Mouse (Mus musculus) heart, embryonic 10.5 days (tissue): ENCODE results near the gene Ston1. TPM values are rescaled to one million over a fixed set of nuclear protein-coding genes. Genes with fewer than 3 reads are reported as not detected.

Experiments used
- DNase-seq: peaks from one replicate; pipeline ENCODE4 v3.0.0-alpha.2; 2017; ENCODE audit warnings: low spot score
- H3K27ac ChIP-seq: fragments of 300-500 bp; sonication (generic); 2 replicates; pipeline ENCODE4 v1.5.1; 2016; ENCODE audit warnings: mild to moderate bottlenecking
- H3K27me3 ChIP-seq: fragments of 300-500 bp; sonication (generic); 2 replicates; pipeline ENCODE4 v1.6.1; 2016; ENCODE audit warnings: mild to moderate bottlenecking; ENCODE audit not compliant: poor library complexity, insufficient read depth, severe bottlenecking
- H3K36me3 ChIP-seq: fragments of 300-500 bp; sonication (generic); 2 replicates; pipeline ENCODE4 v1.6.1; 2016; ENCODE audit warnings: mild to moderate bottlenecking, moderate library complexity
- H3K4me1 ChIP-seq: fragments of 300-500 bp; sonication (generic); 2 replicates; pipeline ENCODE4 v1.6.1; 2016; ENCODE audit warnings: mild to moderate bottlenecking
- H3K4me3 ChIP-seq: fragments of 300-500 bp; sonication (generic); 2 replicates; pipeline ENCODE4 v1.5.1; 2016; ENCODE audit warnings: mild to moderate bottlenecking, moderate library complexity
- H3K9me3 ChIP-seq: fragments of 300-500 bp; sonication (generic); 2 replicates; pipeline ENCODE4 v1.6.1; 2016; ENCODE audit warnings: mild to moderate bottlenecking, moderate library complexity
- WGBS: fragments of 180-500 bp; shearing (Covaris S2); methylation state at CpG from one replicate; pipeline ENCODE4 v1.1.7; 2016; 5-methylcytosine and 5-hydroxymethylcytosine counted together
- polyA plus RNA-seq: library from polyadenylated mRNA; unstranded; fragments of >200 nt; fragmentation: Nextera tagmentation; extraction: Ambion mirVana; gene quantifications from 2 replicates; pipeline ENCODE4 v1.2.1, GENCODE M21; 2016

Gene Ston1
- polyA plus RNA-seq, 1 experiment from 2014 or later, result 4.5 TPM

DNA sequence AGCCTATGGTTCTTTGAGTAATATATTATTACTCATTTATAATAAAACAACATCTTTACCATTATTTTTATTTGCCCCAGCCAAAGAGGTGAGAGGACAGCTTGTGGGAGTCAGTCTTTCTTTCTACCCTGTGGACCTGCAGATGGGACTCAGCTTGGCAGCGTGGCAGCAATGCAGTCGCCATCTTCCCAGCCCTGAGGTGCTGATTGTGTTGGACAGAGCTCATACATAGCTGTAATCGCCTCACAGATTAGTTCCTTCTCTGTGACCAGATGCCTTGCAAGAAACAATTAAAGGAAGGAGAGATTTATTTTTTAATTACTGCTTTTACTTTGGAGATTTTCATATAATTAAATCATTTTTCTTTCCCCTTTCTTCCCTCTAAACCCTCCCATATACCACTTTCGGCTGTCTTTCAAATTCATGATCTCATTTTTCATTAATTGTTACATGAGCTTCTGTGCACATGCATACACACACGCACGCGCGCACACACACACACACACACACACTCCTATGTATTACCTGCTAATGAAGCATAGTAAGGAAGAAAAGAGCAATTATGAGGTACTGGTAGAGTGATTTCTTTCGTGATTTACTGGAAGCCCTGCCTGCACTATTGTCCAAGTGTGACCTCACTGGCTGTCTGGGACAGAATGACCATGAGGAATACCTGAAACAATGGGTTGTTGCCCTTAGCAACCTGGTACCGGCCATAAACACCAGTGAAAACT, 27.5 kb upstream of the Ston1 start:
- H3K36me3 ChIP-seq, result peaks cover 72% of the 10 kb centered on the region
- no peaks in the 10 kb centered on the region for H3K4me1 ChIP-seq
- DNase-seq, result no peak
- H3K4me3 ChIP-seq, result no peak overlapping the region
- no peaks in the 10 kb centered on the region for H3K27me3 ChIP-seq
- no peaks in the 10 kb centered on the region for H3K9me3 ChIP-seq
- WGBS, result 83% methylated on average over 10 of the region's 10 CpGs
- no peak overlapping the region for H3K27ac ChIP-seq

GRCm38 (mm10) chr17:88570784-88571183, 26.7 kb upstream of the Ston1 start:
- Histone ChIP-seq H3K9me3 (no peaks in the 10 kb centered on the region), H3K27ac (no peak overlapping the region), H3K4me1 (no peaks in the 10 kb centered on the region), H3K36me3 (peaks cover 71% of the 10 kb centered on the region), H3K4me3 (no peak overlapping the region), H3K27me3 (no peaks in the 10 kb centered on the region)
- WGBS, result 82% methylated on average over 11 of the region's 11 CpGs
- no peak for DNase-seq

- H3K9me3 ChIP-seq, result no peaks in the 10 kb centered on the region
- H3K4me3 ChIP-seq, result no peak overlapping the region
- H3K4me1 ChIP-seq, result no peaks in the 10 kb centered on the region
- H3K27me3 ChIP-seq, result no peaks in the 10 kb centered on the region
- no peak for DNase-seq
- no peak overlapping the region for H3K27ac ChIP-seq
- 51% methylated on average over 5 of the region's 5 CpGs for WGBS
- H3K36me3 ChIP-seq, result peaks cover 74% of the 10 kb centered on the region
Observed at GRCm38 (mm10) chr17:88574811-88575210, 22.7 kb upstream of the Ston1 start.

GRCm38 (mm10) chr17:88578522-88579242, 18.8 kb upstream of the Ston1 start:
- Histone ChIP-seq H3K9me3 (no peaks in the 10 kb centered on the region), H3K36me3 (peaks cover 62% of the 10 kb centered on the region), H3K4me3 (no peak overlapping the region), H3K27ac (no peak overlapping the region), H3K27me3 (no peaks in the 10 kb centered on the region), H3K4me1 (no peaks in the 10 kb centered on the region)
- WGBS, result 91% methylated on average over 20 of the region's 20 CpGs
- no peak for DNase-seq

- Histone ChIP-seq H3K27ac (no peak overlapping the region), H3K9me3 (no peaks in the 10 kb centered on the region), H3K27me3 (no peaks in the 10 kb centered on the region), H3K36me3 (peaks cover 74% of the 10 kb centered on the region), H3K4me3 (no peak overlapping the region), H3K4me1 (no peaks in the 10 kb centered on the region)
- 70% methylated on average over 6 of the region's 6 CpGs for WGBS
- DNase-seq, result no peak
Observed at GRCm38 (mm10) chr17:88580556-88580955, 16.9 kb upstream of the Ston1 start.

- H3K36me3 ChIP-seq, result peaks cover 73% of the 10 kb centered on the region
- H3K4me3 ChIP-seq, result no peak overlapping the region
- H3K4me1 ChIP-seq, result no peaks in the 10 kb centered on the region
- no peak for DNase-seq
- WGBS, result 80% methylated on average over 6 of the region's 6 CpGs
- H3K27ac ChIP-seq, result no peak overlapping the region
- H3K27me3 ChIP-seq, result no peaks in the 10 kb centered on the region
- no peaks in the 10 kb centered on the region for H3K9me3 ChIP-seq
Observed at GRCm38 (mm10) chr17:88581511-88582021, 15.9 kb upstream of the Ston1 start.

DNA sequence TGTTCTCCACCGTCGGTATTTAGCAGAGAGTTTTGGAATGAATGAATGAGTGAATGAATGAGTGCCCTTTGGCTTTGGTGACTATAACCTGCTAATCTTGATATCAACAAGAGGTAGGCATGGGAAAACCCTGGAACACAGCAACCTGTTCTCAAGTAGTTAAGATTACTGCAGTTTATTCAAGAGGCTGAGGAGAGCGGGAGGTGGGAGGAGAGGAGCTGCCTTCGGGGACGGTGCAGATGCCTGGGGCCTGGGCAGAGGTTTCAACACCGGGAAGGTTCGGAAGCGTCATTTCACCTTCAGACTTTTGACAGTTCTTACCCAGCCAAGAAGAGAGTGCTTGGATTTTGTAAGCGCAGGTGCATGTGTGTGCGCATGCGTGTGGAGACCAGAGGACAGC, 14.5 kb upstream of the Ston1 start:
- 86% methylated on average over 11 of the region's 11 CpGs for WGBS
- Histone ChIP-seq H3K9me3 (no peaks in the 10 kb centered on the region), H3K36me3 (peaks cover 66% of the 10 kb centered on the region), H3K27ac (no peak overlapping the region), H3K27me3 (no peaks in the 10 kb centered on the region), H3K4me1 (no peaks in the 10 kb centered on the region), H3K4me3 (no peak overlapping the region)
- DNase-seq, result no peak

DNA sequence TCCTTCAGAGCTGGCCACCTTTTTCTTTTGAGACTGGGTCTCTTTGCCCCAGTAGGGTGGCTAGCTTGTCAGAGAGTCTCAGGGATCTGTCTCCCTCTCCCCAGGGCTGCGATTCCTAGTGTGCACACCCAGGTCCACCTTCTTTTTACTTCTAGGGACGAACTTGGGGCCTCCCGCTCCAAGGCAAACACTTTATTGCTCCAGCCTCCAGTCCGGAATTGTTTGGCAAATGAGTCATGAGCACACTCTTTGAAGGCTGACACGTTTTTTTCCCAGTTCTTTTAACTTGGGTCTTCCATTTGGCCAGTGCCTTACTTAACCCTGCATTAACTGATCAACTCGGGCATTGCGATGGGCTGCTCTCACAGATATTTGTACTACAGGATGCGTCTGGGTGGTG, 14.1 kb upstream of the Ston1 start:
- no peaks in the 10 kb centered on the region for H3K27me3 ChIP-seq
- no peak overlapping the region for H3K4me3 ChIP-seq
- no peaks in the 10 kb centered on the region for H3K9me3 ChIP-seq
- no peaks in the 10 kb centered on the region for H3K4me1 ChIP-seq
- no peak for DNase-seq
- no peak overlapping the region for H3K27ac ChIP-seq
- 85% methylated on average over 8 of the region's 8 CpGs for WGBS
- peaks cover 67% of the 10 kb centered on the region for H3K36me3 ChIP-seq

DNA sequence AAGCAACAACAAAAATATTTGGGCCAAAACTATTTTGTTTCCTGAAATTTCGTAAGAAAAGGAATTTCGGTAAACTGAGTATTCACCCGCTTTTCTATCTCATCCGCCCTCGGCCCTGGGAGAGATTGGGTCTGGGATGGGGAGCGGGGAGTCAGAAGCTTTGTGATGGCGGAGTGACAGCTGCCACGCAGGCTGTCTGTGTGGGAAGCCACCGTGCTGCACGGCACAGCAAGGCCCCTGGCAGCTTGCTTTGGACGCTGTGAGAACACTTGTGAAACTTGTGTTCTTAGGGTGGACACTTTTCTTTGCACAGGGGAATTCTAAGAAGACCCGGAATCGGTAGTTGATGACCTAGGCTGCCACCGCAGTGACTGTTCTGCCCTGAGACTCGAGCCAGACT, 10.1 kb upstream of the Ston1 start:
- Histone ChIP-seq H3K4me3 (no peak overlapping the region), H3K36me3 (peaks cover 69% of the 10 kb centered on the region), H3K4me1 (no peaks in the 10 kb centered on the region), H3K27me3 (no peaks in the 10 kb centered on the region), H3K9me3 (no peaks in the 10 kb centered on the region), H3K27ac (no peak overlapping the region)
- WGBS, result 75% methylated on average over 15 of the region's 15 CpGs
- no peak for DNase-seq

DNA sequence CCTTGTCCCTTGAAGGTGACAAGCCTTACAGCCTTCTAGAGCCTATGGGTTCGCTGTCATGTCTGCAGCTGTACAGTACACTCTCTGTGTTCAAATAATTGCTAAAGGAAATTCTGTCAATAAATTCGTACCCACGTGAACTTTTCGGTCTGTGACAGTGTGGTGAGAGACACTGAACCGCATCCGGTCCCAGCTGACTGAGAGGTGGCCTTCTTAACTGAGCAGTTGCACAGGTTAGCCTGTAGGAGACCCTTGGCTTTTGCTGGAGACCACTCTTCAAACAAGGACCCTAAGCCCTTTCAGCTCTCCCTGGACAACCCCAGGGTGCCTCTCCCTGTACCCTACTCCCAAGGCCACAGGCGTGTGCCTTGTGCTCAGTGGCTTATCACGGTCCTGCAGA, 9.3 kb upstream of the Ston1 start:
- peaks cover 64% of the 10 kb centered on the region for H3K36me3 ChIP-seq
- H3K27ac ChIP-seq, result no peak overlapping the region
- no peak for DNase-seq
- no peaks in the 10 kb centered on the region for H3K9me3 ChIP-seq
- no peak overlapping the region for H3K4me3 ChIP-seq
- H3K4me1 ChIP-seq, result no peaks in the 10 kb centered on the region
- 89% methylated on average over 8 of the region's 8 CpGs for WGBS
- H3K27me3 ChIP-seq, result no peaks in the 10 kb centered on the region

- Histone ChIP-seq H3K36me3 (peaks cover 43% of the 10 kb centered on the region), H3K9me3 (no peaks in the 10 kb centered on the region), H3K27ac (no peak overlapping the region), H3K27me3 (no peaks in the 10 kb centered on the region), H3K4me1 (no peaks in the 10 kb centered on the region), H3K4me3 (no peak overlapping the region)
- 85% methylated on average over 6 of the region's 6 CpGs for WGBS
- DNase-seq, result no peak
Observed at GRCm38 (mm10) chr17:88590251-88590650, 7.2 kb upstream of the Ston1 start.

GRCm38 (mm10) chr17:88595071-88595470, 2.4 kb upstream of the Ston1 start:
- Histone ChIP-seq H3K9me3 (no peaks in the 10 kb centered on the region), H3K4me3 (no peak overlapping the region), H3K27ac (no peak overlapping the region), H3K4me1 (peaks cover 30% of the 10 kb centered on the region), H3K27me3 (no peaks in the 10 kb centered on the region), H3K36me3 (peaks cover 6% of the 10 kb centered on the region; the same call in 1 of the 2 replicates)
- WGBS, result 59% methylated on average over 4 of the region's 4 CpGs
- DNase-seq, result no peak

DNA sequence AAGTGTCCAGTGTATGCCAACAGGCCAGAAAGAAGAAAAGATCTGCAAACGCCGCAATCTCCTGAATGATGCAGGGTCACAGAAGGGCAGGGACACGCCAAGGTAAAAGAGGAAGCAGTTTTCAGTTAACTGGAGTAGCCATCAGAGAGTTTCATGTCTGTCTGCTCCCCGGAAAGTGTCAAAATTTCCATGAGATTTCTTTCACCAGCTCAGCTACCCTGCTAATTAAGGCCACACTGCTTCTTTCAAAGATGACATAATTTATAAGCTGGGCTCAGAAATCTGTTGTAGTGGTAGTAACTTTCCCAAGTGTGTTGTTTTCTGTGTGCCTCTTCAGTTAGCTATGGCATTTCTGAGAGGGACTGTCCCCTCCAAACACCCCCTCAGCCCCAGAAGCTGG, 1.4 kb upstream of the Ston1 start:
- H3K27me3 ChIP-seq, result no peaks in the 10 kb centered on the region
- DNase-seq, result no peak
- H3K4me3 ChIP-seq, result no peak overlapping the region
- H3K9me3 ChIP-seq, result no peaks in the 10 kb centered on the region
- WGBS, result 71% methylated on average over 4 of the region's 4 CpGs
- 0 out of 2 replicates have a peak overlapping the region, but pooled peaks have one; percentile 93 for H3K27ac ChIP-seq
- H3K4me1 ChIP-seq, result peaks cover 38% of the 10 kb centered on the region
- no peaks in the 10 kb centered on the region; the same call in 1 of the 2 replicates for H3K36me3 ChIP-seq
